Mouse (Mus musculus) cerebellum, postnatal 4 days (tissue): ENCODE results near the gene Ube2g1.
"Not testable (repeated sequence)": the region's sequence is repeated elsewhere in the genome, so short reads cannot be mapped to it uniquely, and the experiment has no call there.

Experiments used
- DNase-seq, 2 experiments: peaks; one replicate each; pipeline ENCODE4 v3.0.0; 2022; ENCODE audit warnings: low spot score in 2 of 2, mixed read lengths in 1 of 2

Ube2g1 gene

DNA sequence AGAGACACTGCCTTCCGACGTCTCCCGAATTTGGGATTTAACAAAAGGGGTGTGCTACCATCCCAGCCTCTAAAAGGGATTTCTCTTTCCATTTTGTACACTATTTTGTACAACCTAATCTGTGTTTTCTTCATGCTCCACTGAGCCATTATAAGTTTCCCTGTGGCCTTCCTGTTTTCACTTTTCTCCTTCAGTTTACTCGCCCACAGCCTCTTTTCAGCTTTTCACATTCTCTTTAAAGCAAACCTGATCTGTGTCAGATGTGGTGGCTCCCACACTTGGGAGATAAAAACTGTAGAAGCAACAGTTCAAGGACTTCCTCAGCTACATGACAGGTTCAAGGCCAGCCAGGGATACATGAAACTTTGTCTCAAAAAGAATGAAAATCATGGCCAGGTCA lies 85.3 kb downstream of the Ube2g1 start:
- DNase-seq, result no peak

DNA sequence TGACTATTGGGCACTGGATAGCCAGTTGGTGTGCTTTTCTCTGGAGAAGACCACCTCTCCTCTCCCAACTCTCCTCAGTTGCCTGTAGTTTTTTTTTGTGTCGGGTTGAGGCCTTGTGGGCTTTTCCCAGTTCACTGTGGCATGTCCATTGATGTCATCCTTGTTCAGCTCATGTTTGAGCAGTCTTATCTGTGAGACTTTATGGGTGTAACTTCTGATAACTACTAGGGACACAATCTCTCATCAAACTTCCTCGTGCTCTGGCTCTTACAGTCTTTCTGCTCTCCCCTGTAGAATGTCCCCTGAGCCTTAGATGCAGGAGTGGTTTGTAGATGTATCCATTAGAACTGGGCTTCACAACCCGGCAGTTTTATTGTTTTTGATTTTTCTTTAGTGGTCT lies 87.9 kb downstream of the Ube2g1 start:
- DNase-seq, result no peak

DNA sequence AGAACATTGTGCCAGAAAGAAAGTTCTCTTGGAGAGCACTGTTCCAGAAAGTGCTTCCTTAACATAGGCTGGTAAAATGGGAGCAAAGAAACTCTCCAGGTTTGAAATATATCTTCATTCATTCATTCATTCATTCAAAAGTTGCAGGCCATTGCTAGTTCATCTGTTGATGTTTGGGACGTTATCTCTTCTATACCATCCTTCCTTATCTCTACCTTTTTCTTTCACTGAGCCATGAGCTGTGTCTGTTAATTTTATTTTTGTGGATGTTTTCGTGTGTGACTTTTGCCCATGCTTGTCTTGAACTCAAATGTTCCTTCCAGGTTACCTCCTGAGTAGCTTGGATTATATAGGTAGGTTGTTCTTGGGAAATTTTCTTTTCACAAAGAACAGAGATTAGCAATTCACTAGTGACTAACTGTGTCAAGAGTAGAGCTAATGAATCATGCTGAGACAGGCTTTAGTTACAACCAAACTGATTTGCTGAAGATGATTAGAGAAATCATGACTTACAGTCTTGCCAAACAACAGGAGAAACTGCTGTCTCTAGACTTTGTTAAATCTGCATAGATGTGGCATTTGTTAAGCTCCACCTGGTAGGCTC lies 89.4 kb downstream of the Ube2g1 start:
- DNase-seq, result no peak

DNA sequence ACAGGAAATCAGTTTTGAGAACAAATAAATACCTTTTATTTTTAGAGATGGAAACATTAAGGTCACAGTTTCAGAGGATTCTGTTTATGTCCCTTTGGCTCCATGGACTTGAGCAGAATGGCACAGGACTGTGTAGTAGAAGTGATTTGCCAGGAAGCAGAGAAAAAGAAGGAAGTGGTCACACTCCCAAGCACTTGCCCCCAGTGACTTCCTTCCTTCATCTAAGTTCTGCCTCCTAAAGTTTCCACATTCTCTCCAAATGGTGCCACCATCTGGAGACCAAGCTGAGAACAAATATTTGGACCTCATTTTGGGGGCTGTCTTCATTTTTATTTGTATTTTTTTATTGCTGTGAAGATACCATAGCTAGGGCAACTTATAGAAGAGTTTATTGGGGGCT lies 90.2 kb downstream of the Ube2g1 start:
- DNase-seq, result no peak

DNA sequence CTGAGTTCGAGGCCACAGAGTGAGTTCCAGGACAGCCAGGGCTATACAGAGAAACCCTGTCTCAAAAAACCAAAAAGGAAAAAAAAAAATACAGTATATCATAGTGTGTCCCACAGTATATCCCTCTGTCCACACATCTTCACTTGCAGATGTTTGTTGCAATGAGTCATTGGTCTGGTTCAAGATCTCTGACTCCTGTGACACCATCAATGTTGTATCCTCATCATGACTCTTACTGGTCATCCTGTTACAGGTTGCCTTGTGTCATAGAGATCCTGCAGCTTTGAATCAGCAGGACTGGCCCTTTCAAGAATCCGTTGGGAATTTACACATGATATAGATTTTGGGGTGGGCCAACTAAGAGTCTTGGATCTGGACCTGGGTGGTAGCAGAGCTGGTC lies 98.0 kb downstream of the Ube2g1 start:
- DNase-seq, result not testable (repeated sequence)

DNA sequence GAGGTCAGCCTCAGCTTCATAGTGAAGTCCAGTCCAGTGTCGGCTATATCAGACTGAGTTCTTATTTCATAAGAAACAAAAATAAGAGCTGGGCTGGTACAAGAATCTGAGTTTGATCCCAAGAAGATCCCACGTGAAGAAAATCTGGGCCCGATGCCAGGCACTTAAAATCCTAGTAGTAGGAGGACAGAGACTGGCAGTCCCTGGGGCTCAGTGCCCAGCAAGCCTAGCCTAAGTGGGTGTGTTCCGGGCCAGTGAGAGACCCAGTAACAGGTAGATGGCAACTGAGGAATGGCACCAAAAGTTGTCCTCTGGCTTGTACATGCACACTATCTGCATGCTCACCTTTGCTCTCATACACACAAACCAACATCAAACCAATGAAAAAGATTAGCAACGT lies 105.6 kb downstream of the Ube2g1 start:
- no peak for DNase-seq

DNA sequence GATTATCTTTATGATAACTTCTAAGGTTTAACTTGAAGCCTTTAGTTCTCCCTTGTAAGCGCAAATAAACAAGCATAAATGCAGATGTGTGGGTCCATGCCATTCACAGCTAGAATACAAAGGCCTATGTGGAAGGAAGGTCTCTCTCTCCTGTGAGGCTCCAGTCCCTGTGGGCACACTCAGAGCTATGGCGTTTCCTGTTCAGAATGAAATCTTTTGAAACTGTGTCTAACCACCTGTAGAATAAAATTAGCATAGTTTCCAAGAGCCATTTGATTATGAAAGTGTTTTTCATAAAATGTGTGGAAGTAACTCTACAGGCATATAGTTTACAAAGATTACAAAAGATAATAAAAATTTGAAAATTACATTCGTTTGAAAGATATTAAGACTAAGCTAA lies 111.1 kb downstream of the Ube2g1 start:
- DNase-seq, result no peak

DNA sequence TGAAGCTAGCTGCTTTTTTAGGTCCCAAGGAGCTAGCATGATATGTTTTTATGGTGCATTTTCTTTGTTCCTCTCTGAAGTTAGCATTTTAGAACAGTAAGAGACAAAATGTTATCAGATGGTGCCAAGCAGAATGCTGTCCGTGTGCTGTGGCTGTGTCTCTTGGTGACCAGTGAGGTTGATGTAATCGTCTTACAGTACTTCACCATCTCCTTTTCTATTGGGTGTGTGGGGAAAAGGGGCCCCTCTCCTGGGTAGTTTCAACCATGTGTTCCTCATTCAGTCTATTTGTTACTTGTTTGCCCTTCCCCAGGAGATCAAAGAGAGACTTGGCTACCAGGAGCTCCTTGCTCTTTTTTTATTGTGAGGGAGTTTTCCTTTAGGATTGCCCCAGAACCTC lies 116.1 kb downstream of the Ube2g1 start:
- DNase-seq, result no peak

DNA sequence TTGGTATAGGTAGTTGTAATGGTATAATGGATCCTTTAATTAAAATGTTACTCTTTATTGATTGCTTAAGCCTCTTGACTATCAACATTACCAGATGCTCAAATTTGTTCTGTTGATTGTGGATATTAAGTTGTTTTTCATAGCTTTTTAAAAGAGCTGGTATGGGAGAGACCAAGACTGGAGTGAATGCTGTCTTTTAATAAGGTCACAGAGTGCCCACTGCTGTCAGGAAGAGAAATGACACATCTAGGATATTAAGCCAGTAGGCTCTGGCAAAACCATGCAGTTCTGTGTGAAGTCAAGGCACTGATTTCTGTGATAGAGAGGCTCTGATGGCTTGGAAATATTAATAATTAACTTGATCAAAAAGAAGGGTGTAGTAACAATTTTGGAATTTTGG lies 116.8 kb downstream of the Ube2g1 start:
- DNase-seq, result no peak

DNA sequence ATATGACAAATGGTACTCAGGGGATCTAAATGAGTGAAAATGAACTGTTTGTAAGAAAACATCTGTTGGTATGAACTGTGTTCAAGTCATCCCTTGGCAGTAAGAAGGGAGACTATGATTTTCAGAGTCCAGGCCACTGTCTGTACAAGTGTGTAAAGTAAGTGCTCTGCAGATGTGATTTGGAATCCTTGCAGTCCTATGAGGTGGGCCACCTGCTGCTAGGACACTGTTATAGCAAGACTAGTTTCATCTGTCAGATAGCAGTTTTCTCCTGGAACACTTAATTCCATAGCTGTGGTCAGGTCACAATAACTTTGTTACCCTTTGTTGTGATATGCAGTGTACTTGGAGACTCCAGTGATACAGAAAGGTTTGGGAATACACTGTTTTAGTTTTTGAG lies 118.9 kb downstream of the Ube2g1 start:
- DNase-seq, result no peak

DNA sequence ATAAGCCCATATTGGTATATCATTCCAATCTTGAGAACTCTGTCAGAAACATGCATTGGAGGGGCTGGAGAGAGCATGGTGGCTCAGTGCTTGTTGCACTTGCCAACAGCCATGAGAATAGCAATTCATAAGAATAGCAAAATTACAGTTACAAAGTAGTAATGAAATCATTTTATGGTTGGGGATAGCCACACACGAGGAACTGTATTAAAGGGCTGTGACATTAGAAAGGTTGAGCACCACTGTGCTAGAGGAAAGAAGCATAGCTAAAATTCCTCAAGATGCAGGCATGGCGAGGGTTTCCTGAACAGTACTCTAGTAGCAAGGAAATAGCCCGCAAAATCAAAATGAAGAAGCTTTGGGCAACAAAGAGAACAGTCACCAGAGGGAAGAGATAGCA lies 126.7 kb downstream of the Ube2g1 start:
- DNase-seq, result no peak

DNA sequence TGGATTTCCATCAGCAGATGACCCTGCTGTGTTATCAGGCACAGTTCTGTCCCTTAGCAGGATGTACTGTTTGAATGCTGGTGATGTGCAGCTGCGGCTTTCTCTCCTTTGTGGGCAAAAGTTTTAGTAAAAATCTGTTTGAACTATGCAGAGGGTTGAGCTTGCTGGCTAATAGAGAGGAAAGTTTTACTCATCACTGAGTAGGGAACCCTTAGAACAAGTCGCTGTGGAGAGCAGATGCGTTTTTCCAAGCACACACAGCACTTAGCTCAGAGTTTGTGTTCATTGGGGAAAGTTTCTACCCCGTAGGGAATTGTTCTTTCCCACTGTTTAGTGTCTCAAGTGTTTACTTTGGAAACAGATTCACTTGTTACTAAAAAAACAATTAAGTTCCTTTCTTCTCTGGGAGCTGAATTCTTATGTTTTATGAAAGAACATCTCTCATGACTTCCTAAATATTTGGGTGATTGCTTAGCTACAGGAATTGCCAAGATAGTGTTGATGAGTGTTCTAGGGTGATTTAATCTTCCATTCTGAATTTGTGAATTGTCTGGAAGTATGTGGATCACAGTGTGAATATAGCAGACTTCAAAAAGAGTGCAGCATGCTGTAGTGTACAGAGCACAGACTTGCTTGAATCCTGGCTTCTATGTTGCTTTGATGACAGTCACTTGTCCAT lies 127.9 kb downstream of the Ube2g1 start:
- no peak for DNase-seq

DNA sequence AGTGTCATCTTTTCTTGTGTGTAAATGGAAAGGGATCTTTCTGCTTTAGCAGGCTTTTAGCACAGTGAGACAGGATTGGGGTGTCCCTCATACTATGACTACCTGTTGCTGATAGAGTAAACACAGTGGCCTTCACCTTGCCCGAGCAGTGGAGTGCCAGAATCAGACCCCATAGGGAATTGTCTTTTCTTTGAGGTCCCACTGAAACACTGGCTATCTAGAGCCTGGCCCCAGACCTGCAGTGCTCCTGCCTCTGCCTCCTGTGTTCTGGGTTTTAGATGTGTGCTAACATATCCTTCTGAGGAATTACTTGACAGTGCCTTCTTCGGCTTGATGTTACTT lies 128.4 kb downstream of the Ube2g1 start:
- DNase-seq, result no peak
